Mouse (Mus musculus) heart, adult 18-20 months (tissue): ENCODE data around the gene Olfr1109. TPM values are rescaled to one million over a fixed set of nuclear protein-coding genes. Genes with fewer than 3 reads are reported as not detected.

Source experiments
- DNase-seq, 2 experiments: peaks; one replicate each; pipeline ENCODE4 v3.0.0; 2021 to 2022; ENCODE audit warnings: mixed read lengths in 1 of 2
- long read RNA-seq, 2 experiments: library from polyadenylated mRNA; stranded (forward); transcript quantifications; one replicate each; pipeline ENCODE4 v2.0.0; 2021
- total RNA-seq, 2 experiments: library from RNA; stranded (reverse); gene quantifications; 2 replicates each; pipeline ENCODE4 v1.2.3; 2021

Olfr1109 gene
- total RNA-seq: not detected
- long read RNA-seq, experiment 1: 0 reads
- long read RNA-seq, experiment 2: 0 reads

DNA sequence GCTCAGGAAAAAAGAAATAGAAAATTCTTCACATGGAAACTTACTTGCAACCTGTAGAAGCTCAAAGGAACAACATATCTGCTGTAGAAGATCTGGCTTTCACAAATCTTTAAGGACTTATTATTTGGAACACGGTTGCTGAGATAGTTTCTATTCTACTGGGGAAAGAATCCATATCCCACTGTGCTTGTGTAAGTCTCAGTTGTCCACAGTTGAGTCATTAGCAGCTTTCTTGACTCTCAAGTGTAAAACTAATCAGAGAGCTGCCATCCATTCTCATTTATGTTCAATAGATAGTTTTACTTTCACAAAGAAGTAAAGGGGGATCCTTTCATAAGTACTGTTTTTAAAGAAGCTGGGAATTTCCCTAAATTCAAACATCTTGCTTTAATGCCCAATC, at the start of gene Olfr1109:
Olfr1109 (minus strand) TSS at position 101 of the 400 bp plus-strand sequence.
- no peak for DNase-seq

DNA sequence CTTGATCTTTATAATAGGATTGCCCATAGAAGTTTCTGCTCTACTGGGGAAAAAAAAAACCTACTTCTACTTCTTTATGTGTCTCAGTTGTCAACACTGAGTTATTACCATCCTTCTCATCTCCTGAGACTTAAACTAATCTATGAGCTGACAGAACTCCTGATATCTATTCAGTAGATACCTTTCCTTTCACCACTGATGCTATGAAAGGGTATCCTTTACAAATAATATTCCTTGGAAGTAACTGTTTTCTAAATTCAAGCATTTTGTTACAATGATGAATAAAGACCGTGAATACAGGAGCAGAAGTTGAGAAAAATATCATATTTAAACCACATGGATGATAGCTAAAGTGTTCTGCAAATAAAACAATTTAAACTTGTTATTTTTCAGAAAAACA, 44.4 kb upstream of the Olfr1109 start, which contains the start of gene Olfr1110:
Olfr1110 (minus strand) TSS at position 101 of the 400 bp plus-strand sequence.
- no peak for DNase-seq

DNA sequence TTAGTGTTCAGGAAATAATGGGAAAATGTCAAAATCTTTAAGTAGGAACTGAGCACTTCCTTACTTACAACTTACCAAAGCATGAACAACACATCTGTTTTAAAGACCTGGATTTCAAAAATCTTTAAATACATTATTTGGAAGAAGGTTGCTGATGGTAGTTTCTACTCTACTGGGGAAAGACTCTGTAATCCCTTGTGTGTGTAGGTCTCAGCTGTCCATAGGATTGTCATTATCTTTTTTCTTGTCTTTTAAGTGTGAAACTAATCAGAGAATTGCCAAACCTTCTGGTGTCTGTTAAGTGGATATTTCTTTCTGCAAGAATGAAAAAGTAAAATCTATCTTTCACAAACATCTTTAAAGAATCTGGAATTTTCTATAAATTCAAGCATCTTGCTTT, 18.7 kb upstream of the Olfr1109 start, which contains the start of gene Olfr259:
Olfr259 (minus strand) TSS at position 101 of the 400 bp plus-strand sequence.
- DNase-seq: no peak

DNA sequence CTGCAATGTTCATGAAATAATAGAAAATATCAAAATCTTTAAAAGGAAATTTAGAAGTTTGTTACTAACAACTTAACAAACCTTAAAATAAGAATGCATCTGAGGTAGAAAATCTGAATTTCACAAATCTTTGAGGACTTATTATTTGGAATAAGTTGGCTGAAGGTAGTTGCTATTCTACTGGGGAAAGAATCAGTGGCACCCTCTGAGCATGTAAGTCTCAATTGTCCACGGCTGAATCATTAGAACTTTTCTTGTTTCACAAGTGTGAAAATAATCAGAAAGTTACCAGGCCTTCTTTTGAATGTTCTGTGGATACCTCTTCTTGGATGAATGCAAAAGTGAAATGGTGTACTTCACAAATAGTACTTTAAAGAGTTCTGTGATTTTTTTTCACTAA, 20.1 kb downstream of the Olfr1109 start, which contains the start of gene Olfr1107:
Olfr1107 (minus strand) TSS at position 101 of the 400 bp plus-strand sequence.
- DNase-seq: no peak

DNA sequence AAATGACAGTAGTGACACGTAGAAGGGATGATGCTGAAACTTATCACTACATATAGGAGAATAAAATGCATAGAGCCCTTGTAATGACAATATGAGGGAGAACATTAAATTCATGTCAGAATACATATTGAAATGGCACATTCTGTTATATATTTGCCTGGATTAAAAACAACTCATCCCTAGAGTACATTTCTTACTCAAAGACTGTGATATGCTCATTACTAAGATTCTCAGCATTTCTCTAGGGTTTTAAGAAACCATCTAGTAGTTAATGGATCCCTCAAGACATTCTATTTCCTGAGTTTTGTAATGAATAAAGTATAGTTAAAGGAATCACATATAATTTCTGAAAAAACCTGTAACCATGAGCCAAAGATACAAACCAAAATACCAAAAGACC, 43.6 kb downstream of the Olfr1109 start, which contains the start of gene Olfr1106:
Olfr1106 (minus strand) TSS at position 101 of the 400 bp plus-strand sequence.
- DNase-seq: no peak

Other genes with a start within 250 kb of the Olfr1109 start
- gene Olfr1095, start 244.3 kb downstream of the Olfr1109 start, total RNA-seq: not detected
- not detected for gene Gm13723, start 221.2 kb downstream of the Olfr1109 start, total RNA-seq
- gene Olfr1097, start 203.8 kb downstream of the Olfr1109 start, total RNA-seq: not detected
- not detected for gene Olfr1098, start 171.5 kb downstream of the Olfr1109 start, total RNA-seq
- gene Olfr1099, start 135.3 kb downstream of the Olfr1109 start, total RNA-seq: not detected
- not detected for gene Olfr1100, start 116.1 kb downstream of the Olfr1109 start, total RNA-seq
- gene Olfr1101, start 104.8 kb downstream of the Olfr1109 start, total RNA-seq: not detected
- not detected for gene Olfr1102, start 97.6 kb downstream of the Olfr1109 start, total RNA-seq
- gene Olfr1104, start 68.9 kb downstream of the Olfr1109 start, total RNA-seq: not detected
- not detected for gene Olfr1105, start 59.5 kb downstream of the Olfr1109 start, total RNA-seq
- gene Olfr1106, start 43.7 kb downstream of the Olfr1109 start, total RNA-seq: not detected
- not detected for gene Olfr1107, start 20.2 kb downstream of the Olfr1109 start, total RNA-seq
- not detected for gene Olfr259, start 18.6 kb upstream of the Olfr1109 start, total RNA-seq
- gene Olfr1110, start 44.3 kb upstream of the Olfr1109 start, total RNA-seq: not detected
- not detected for gene Olfr1111, start 56.6 kb upstream of the Olfr1109 start, total RNA-seq
- gene Olfr1112, start 91.8 kb upstream of the Olfr1109 start, total RNA-seq: not detected
- not detected for gene Olfr1113, start 113.0 kb upstream of the Olfr1109 start, total RNA-seq
- not detected for gene Olfr1115, start 152.0 kb upstream of the Olfr1109 start, total RNA-seq
- gene Olfr1116, start 171.5 kb upstream of the Olfr1109 start, total RNA-seq: not detected
- not detected for gene Olfr1118, start 211.6 kb upstream of the Olfr1109 start, total RNA-seq